Mouse (Mus musculus) embryo, embryonic 10.5 days (tissue): Measurements from ENCODE around the gene Gm20388.

Source experiments
- DNase-seq: peaks from one replicate; pipeline ENCODE4 v3.0.0-alpha.2; 2015; ENCODE audit warnings: low spot score

The Gm20388 gene

GRCm38 (mm10) chr8:122144729-122145311 lies 2234.2 kb downstream of the Gm20388 start:
- no peak for DNase-seq

- DNase-seq, result no peak
Measured at GRCm38 (mm10) chr8:122149045-122149444, 2238.4 kb downstream of the Gm20388 start.

GRCm38 (mm10) chr8:122149606-122150005 lies 2239.0 kb downstream of the Gm20388 start:
- DNase-seq, result no peak

- DNase-seq, result no peak
Measured at GRCm38 (mm10) chr8:122151541-122151940, 2240.9 kb downstream of the Gm20388 start.

- DNase-seq, result peak; percentile 68
Measured at GRCm38 (mm10) chr8:122155082-122155643, 2244.5 kb downstream of the Gm20388 start.

GRCm38 (mm10) chr8:122155964-122156363 lies 2245.3 kb downstream of the Gm20388 start:
- no peak for DNase-seq

- peak; percentile 54 for DNase-seq
Measured at GRCm38 (mm10) chr8:122157689-122158088, 2247.0 kb downstream of the Gm20388 start.

GRCm38 (mm10) chr8:122160165-122160564 lies 2249.5 kb downstream of the Gm20388 start:
- DNase-seq, result no peak

GRCm38 (mm10) chr8:122162992-122163391 lies 2252.4 kb downstream of the Gm20388 start:
- peak; percentile 78 for DNase-seq

- DNase-seq, result no peak
Measured at GRCm38 (mm10) chr8:122167204-122167860, 2256.7 kb downstream of the Gm20388 start.

- no peak for DNase-seq
Measured at GRCm38 (mm10) chr8:122169446-122169845, 2258.8 kb downstream of the Gm20388 start.

- DNase-seq, result no peak
Measured at GRCm38 (mm10) chr8:122171823-122172222, 2261.2 kb downstream of the Gm20388 start.

- peak; percentile 32 for DNase-seq
Measured at GRCm38 (mm10) chr8:122174133-122174930, 2263.7 kb downstream of the Gm20388 start.

- no peak for DNase-seq
Measured at GRCm38 (mm10) chr8:122178392-122178890, 2267.8 kb downstream of the Gm20388 start.

GRCm38 (mm10) chr8:122179354-122179753 lies 2268.7 kb downstream of the Gm20388 start:
- no peak for DNase-seq

- DNase-seq, result no peak
Measured at GRCm38 (mm10) chr8:122180116-122180515, 2269.5 kb downstream of the Gm20388 start.

GRCm38 (mm10) chr8:122181414-122181813 lies 2270.8 kb downstream of the Gm20388 start:
- DNase-seq, result peak; percentile 50

GRCm38 (mm10) chr8:122181991-122182390 lies 2271.3 kb downstream of the Gm20388 start:
- DNase-seq, result no peak

GRCm38 (mm10) chr8:122186363-122186974 lies 2275.8 kb downstream of the Gm20388 start:
- no peak for DNase-seq

GRCm38 (mm10) chr8:122187271-122187670 lies 2276.6 kb downstream of the Gm20388 start:
- DNase-seq, result no peak

- no peak for DNase-seq
Measured at GRCm38 (mm10) chr8:122190349-122191053, 2279.9 kb downstream of the Gm20388 start.
